Comparison of ENCODE assay signal across 24 mouse cellular contexts in the genomic region with DNA sequence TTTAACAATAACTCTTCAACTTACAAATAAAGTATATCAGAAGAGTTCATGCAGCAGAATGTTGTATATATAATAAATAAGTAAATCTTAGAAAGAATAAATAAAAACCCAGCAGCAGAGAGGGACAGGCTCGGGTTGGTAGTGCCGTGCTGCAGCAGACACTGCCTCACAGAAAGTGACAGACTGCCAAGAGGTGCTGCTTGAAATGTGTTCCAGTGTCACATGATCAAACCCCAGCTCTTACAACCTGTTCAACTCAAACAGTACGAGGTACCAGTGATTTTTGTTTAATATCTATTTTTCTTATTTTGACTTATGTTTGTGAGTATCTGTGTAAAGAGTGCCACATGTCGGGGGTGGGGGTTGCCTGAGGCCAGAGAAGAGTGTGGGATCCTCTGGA.
A peak's percentile ranks its signal among the peaks of the same experiment; 100 is the strongest.
DNase-seq lines count a peak whose midpoint lies in the region; ATAC-seq lines count a peak whose summit lies in the region.
"Had no signal": no experiment of that assay in that cellular context is flagged by ENCODE, and none has a peak within 500 bp of the region (broad histone marks: within the 10 kb centered on the region; RNA-seq: fewer than 3 reads in every experiment).

No protein-coding gene starts in this region.

- no peak overlapping the region for H3K9ac ChIP-seq in heart, embryonic 12.5 days
- H3K9ac ChIP-seq in heart, embryonic 11.5 days (ENCODE audit: low read depth, low read length) = no peak overlapping the region
- H3K9ac ChIP-seq in lung, embryonic 16.5 days (ENCODE audit: low read length) = no peak overlapping the region
- H3K9ac ChIP-seq: embryonic facial prominence, embryonic 12.5 days; embryonic facial prominence, embryonic 15.5 days; forebrain, postnatal 0 days; heart, embryonic 13.5 days; hindbrain, embryonic 12.5 days; hindbrain, embryonic 15.5 days had no signal

- no peak overlapping the region for H3K27ac ChIP-seq in heart, embryonic 12.5 days (ENCODE audit: poor library complexity, severe bottlenecking)
- H3K27ac ChIP-seq in heart, embryonic 11.5 days (ENCODE audit: low read depth, low read length) = no peak overlapping the region
- H3K27ac ChIP-seq in lung, embryonic 16.5 days (ENCODE audit: low read length) = no peak overlapping the region
- H3K27ac ChIP-seq: embryonic facial prominence, embryonic 12.5 days; embryonic facial prominence, embryonic 15.5 days; gastrocnemius, adult 2 months; heart, adult 2 months; heart, embryonic 13.5 days; hindbrain, embryonic 12.5 days; hindbrain, embryonic 15.5 days had no signal

- peaks cover 5% of the 10 kb centered on the region; the same call in 1 of the 2 replicates for H3K4me1 ChIP-seq in heart, embryonic 12.5 days (replicated peaks)
- H3K4me1 ChIP-seq in heart, embryonic 11.5 days (ENCODE audit: control insufficient read depth, insufficient read depth, low read length) = no peaks in the 10 kb centered on the region
- peaks cover 14% of the 10 kb centered on the region for H3K4me1 ChIP-seq in lung, embryonic 16.5 days (replicated peaks; ENCODE audit: control insufficient read depth, insufficient read depth, low read length)
- H3K4me1 ChIP-seq: embryonic facial prominence, embryonic 15.5 days; hindbrain, embryonic 12.5 days; hindbrain, embryonic 15.5 days had no signal

- no peaks in the 10 kb centered on the region for H3K36me3 ChIP-seq in heart, embryonic 12.5 days
- H3K36me3 ChIP-seq in heart, embryonic 11.5 days (ENCODE audit: control insufficient read depth, insufficient read depth, low read length) = no peaks in the 10 kb centered on the region
- H3K36me3 ChIP-seq in lung, embryonic 16.5 days (ENCODE audit: control insufficient read depth, insufficient read depth, low read length) = no peaks in the 10 kb centered on the region
- H3K36me3 ChIP-seq: embryonic facial prominence, embryonic 12.5 days; embryonic facial prominence, embryonic 15.5 days; heart, embryonic 13.5 days; hindbrain, embryonic 15.5 days had no signal

- WGBS in heart, embryonic 12.5 days = 70% methylated on average over 4 of the region's 4 CpGs
- 68% methylated on average over 4 of the region's 4 CpGs for WGBS in heart, embryonic 11.5 days (ENCODE audit: insufficient replicate concordance)
- WGBS in lung, embryonic 16.5 days = 51% methylated on average over 4 of the region's 4 CpGs

- H3K4me2 ChIP-seq in heart, embryonic 12.5 days = no peak overlapping the region
- H3K4me2 ChIP-seq in heart, embryonic 11.5 days = no peak overlapping the region
- no peak overlapping the region for H3K4me2 ChIP-seq in lung, embryonic 16.5 days (ENCODE audit: low read depth, low read length)
- H3K4me2 ChIP-seq: embryonic facial prominence, embryonic 12.5 days; embryonic facial prominence, embryonic 15.5 days; heart, embryonic 13.5 days; hindbrain, embryonic 12.5 days; hindbrain, embryonic 15.5 days had no signal

- H3K9me3 ChIP-seq in heart, embryonic 12.5 days (replicated peaks) = no peaks in the 10 kb centered on the region
- H3K9me3 ChIP-seq in heart, embryonic 11.5 days (replicated peaks; ENCODE audit: control insufficient read depth, low read length) = no peaks in the 10 kb centered on the region
- no peaks in the 10 kb centered on the region for H3K9me3 ChIP-seq in lung, embryonic 16.5 days (ENCODE audit: control insufficient read depth, low read length)
- H3K9me3 ChIP-seq: embryonic facial prominence, embryonic 12.5 days; embryonic facial prominence, embryonic 15.5 days; heart, embryonic 13.5 days; hindbrain, embryonic 12.5 days; hindbrain, embryonic 15.5 days had no signal

- H3K27me3 ChIP-seq in heart, embryonic 12.5 days (replicated peaks) = no peaks in the 10 kb centered on the region
- no peaks in the 10 kb centered on the region for H3K27me3 ChIP-seq in heart, embryonic 11.5 days (ENCODE audit: control insufficient read depth, insufficient read depth, low read length)
- no peaks in the 10 kb centered on the region for H3K27me3 ChIP-seq in lung, embryonic 16.5 days (ENCODE audit: control insufficient read depth, insufficient read depth, low read depth, low read length)
- H3K27me3 ChIP-seq: embryonic facial prominence, embryonic 12.5 days; embryonic facial prominence, embryonic 15.5 days; heart, embryonic 13.5 days; hindbrain, embryonic 12.5 days; hindbrain, embryonic 15.5 days had no signal

- no peak for DNase-seq in cerebellum, postnatal 14 days
- DNase-seq in cerebellum, adult 9-10 months = peak; percentile 75
- DNase-seq in cerebellum, adult 8-10 months = no peak
- DNase-seq in lung, postnatal 10 days = no peak
- DNase-seq: adrenal gland, adult 8-10 months; adrenal gland, postnatal 25 days; cerebellum, adult 11-12 months; forebrain, postnatal 0 days; gastrocnemius, adult 2 months; gastrocnemius, postnatal 14 days; heart, adult 2 months; kidney, adult 2 months had no signal

- no peak overlapping the region for H3K4me3 ChIP-seq in heart, embryonic 12.5 days
- H3K4me3 ChIP-seq in heart, embryonic 11.5 days (ENCODE audit: low read depth, low read length) = no peak overlapping the region
- H3K4me3 ChIP-seq in lung, embryonic 16.5 days (ENCODE audit: low read length) = no peak overlapping the region
- H3K4me3 ChIP-seq: embryonic facial prominence, embryonic 12.5 days; embryonic facial prominence, embryonic 15.5 days; gastrocnemius, adult 2 months; heart, adult 2 months; heart, embryonic 13.5 days; hindbrain, embryonic 12.5 days; hindbrain, embryonic 15.5 days had no signal

- ATAC-seq in cerebellum, adult (ENCODE audit: insufficient number of reproducible peaks, low FRiP score, low TSS enrichment) = peak; percentile 48; the same call in 1 of the 2 replicates
- ATAC-seq in heart, embryonic 12.5 days (ENCODE audit: insufficient number of reproducible peaks, low FRiP score) = 0 out of 2 replicates have a peak, but pooled peaks have one; percentile 9
- no peak for ATAC-seq in heart, embryonic 11.5 days (replicated peaks; ENCODE audit: insufficient number of reproducible peaks, low FRiP score, low TSS enrichment)
- ATAC-seq in lung, embryonic 16.5 days (ENCODE audit: low read depth) = 0 out of 2 replicates have a peak, but pooled peaks have one; percentile 44
- ATAC-seq: activated CD4-positive, CD25-positive, alpha-beta regulatory T cell, adult 4 months; forebrain, embryonic 14.5 days; forebrain, postnatal 0 days; intestine, postnatal 0 days had no signal
